Mouse (Mus musculus) kidney, embryonic 15.5 days (tissue): ENCODE measurements around the gene Atcay. TPM values are rescaled to one million over a fixed set of nuclear protein-coding genes. Genes with fewer than 3 reads are reported as not detected.
"Not testable (repeated sequence)": the region's sequence is repeated elsewhere in the genome, so short reads cannot be mapped to it uniquely, and the experiment has no call there.

Experiments used
- ATAC-seq: fragments of 200-750 bp; cut with Nextera tagmentation; replicated peaks from 2 replicates; pipeline ENCODE4 v1.8.0; 2017; ENCODE audit warnings: moderate TSS enrichment; ENCODE audit not compliant: low FRiP score
- H3K27ac ChIP-seq: fragments of 300-500 bp; sonication (generic); 2 replicates; pipeline ENCODE4 v1.5.1; 2015; ENCODE audit warnings: mild to moderate bottlenecking, inconsistent platforms
- H3K27me3 ChIP-seq: fragments of 300-500 bp; sonication (generic); 2 replicates; pipeline ENCODE4 v1.6.1; 2015; ENCODE audit warnings: inconsistent platforms
- H3K36me3 ChIP-seq: fragments of 300-500 bp; sonication (generic); 2 replicates; pipeline ENCODE4 v1.6.1; 2015; ENCODE audit warnings: inconsistent platforms
- H3K4me1 ChIP-seq: fragments of 300-500 bp; sonication (generic); 2 replicates; pipeline ENCODE4 v1.6.1; 2015; ENCODE audit warnings: inconsistent platforms
- H3K4me2 ChIP-seq: fragments of 300-500 bp; sonication (generic); 2 replicates; pipeline ENCODE4 v1.6.1; 2015; ENCODE audit warnings: moderate library complexity, mild to moderate bottlenecking, inconsistent platforms
- H3K4me3 ChIP-seq: fragments of 300-500 bp; sonication (generic); replicated peaks from 2 replicates; pipeline ENCODE4 v1.5.1; 2015; ENCODE audit warnings: mild to moderate bottlenecking, inconsistent platforms
- H3K9ac ChIP-seq: fragments of 300-500 bp; sonication (generic); 2 replicates; pipeline ENCODE4 v1.6.1; 2015; ENCODE audit warnings: mild to moderate bottlenecking, inconsistent platforms
- H3K9me3 ChIP-seq: fragments of 300-500 bp; sonication (generic); replicated peaks from 2 replicates; pipeline ENCODE4 v1.6.1; 2016; ENCODE audit warnings: inconsistent platforms
- WGBS: fragments of 180-500 bp; shearing (Covaris S2); methylation state at CpG from one replicate; pipeline ENCODE4 v1.1.7; 2015; ENCODE audit warnings: mixed read lengths; 5-methylcytosine and 5-hydroxymethylcytosine counted together
- polyA plus RNA-seq: library from polyadenylated mRNA; unstranded; fragments of >200 nt; fragmentation: Nextera tagmentation; extraction: Ambion mirVana; gene quantifications from 2 replicates; pipeline ENCODE4 v1.2.1, GENCODE M21; 2015

Gene Atcay
- polyA plus RNA-seq, 1 experiment from 2014 or later, result 0.51 TPM

- ATAC-seq, result no peak
- H3K9me3 ChIP-seq, result no peaks in the 10 kb centered on the region
- H3K36me3 ChIP-seq, result peaks cover 82% of the 10 kb centered on the region
- peak within 1 kb of the TSS; percentile 63 for H3K9ac ChIP-seq
- H3K27me3 ChIP-seq, result no peaks in the 10 kb centered on the region
- WGBS, result 80% methylated on average over 5 of the region's 5 CpGs
- H3K4me3 ChIP-seq, result peak within 1 kb of the TSS; percentile 67
- peak within 1 kb of the TSS; percentile 87 for H3K27ac ChIP-seq
- H3K4me2 ChIP-seq, result peak within 1 kb of the TSS; percentile 67
- H3K4me1 ChIP-seq, result peaks cover 53% of the 10 kb centered on the region
Observed at GRCm38 (mm10) chr10:81183805-81184204, 46.8 kb downstream of the Atcay start, which contains the start of gene 4930442H23Rik. Gene 4930442H23Rik (minus strand): TSS chr10:81183849.

- Histone ChIP-seq H3K9ac (peak within 1 kb of the TSS; percentile 63), H3K36me3 (peaks cover 86% of the 10 kb centered on the region), H3K9me3 (no peaks in the 10 kb centered on the region), H3K27ac (peak within 1 kb of the TSS; percentile 87), H3K4me2 (peak within 1 kb of the TSS; percentile 67), H3K4me1 (peaks cover 65% of the 10 kb centered on the region), H3K27me3 (no peaks in the 10 kb centered on the region), H3K4me3 (peak within 1 kb of the TSS; percentile 67)
- 5% methylated on average over 53 of the region's 53 CpGs for WGBS
- peak; percentile 94 for ATAC-seq
Observed at GRCm38 (mm10) chr10:81182336-81183333, 48.0 kb downstream of the Atcay start, which contains the start of gene Dapk3. Gene Dapk3 (plus strand): TSS chr10:81183005.

GRCm38 (mm10) chr10:81181860-81182259 lies 48.8 kb downstream of the Atcay start:
- not testable (repeated sequence) for H3K9me3 ChIP-seq, H3K9ac ChIP-seq, ATAC-seq, H3K27me3 ChIP-seq, H3K4me2 ChIP-seq
- Histone ChIP-seq H3K36me3 (peaks cover 81% of the 10 kb centered on the region), H3K4me1 (peaks cover 67% of the 10 kb centered on the region), H3K4me3 (peak overlapping the region; percentile 67; the same call in 1 of the 2 replicates), H3K27ac (peak overlapping the region; percentile 61)
- 83% methylated on average over 12 of the region's 12 CpGs for WGBS

- no peak overlapping the region for H3K9ac ChIP-seq
- H3K9me3 ChIP-seq, result no peaks in the 10 kb centered on the region
- WGBS, result 94% methylated on average over 13 of the region's 13 CpGs
- H3K27me3 ChIP-seq, result no peaks in the 10 kb centered on the region
- H3K4me1 ChIP-seq, result peaks cover 67% of the 10 kb centered on the region
- ATAC-seq, result no peak
- no peak overlapping the region for H3K27ac ChIP-seq
- no peak overlapping the region for H3K4me3 ChIP-seq
- peaks cover 75% of the 10 kb centered on the region for H3K36me3 ChIP-seq
- no peak overlapping the region for H3K4me2 ChIP-seq
Observed at GRCm38 (mm10) chr10:81180946-81181345, 49.7 kb downstream of the Atcay start.

GRCm38 (mm10) chr10:81179451-81180342 lies 50.9 kb downstream of the Atcay start:
- WGBS, result 89% methylated on average over 32 of the region's 32 CpGs
- no peak for ATAC-seq
- Histone ChIP-seq H3K9me3 (no peaks in the 10 kb centered on the region), H3K9ac (no peak overlapping the region), H3K4me3 (no peak overlapping the region), H3K27ac (0 out of 2 replicates have a peak overlapping the region, but pooled peaks have one; percentile 4), H3K4me1 (peaks cover 74% of the 10 kb centered on the region), H3K36me3 (peaks cover 63% of the 10 kb centered on the region), H3K4me2 (no peak overlapping the region), H3K27me3 (no peaks in the 10 kb centered on the region)

- H3K4me1 ChIP-seq, result peaks cover 74% of the 10 kb centered on the region
- peaks cover 56% of the 10 kb centered on the region for H3K36me3 ChIP-seq
- peak overlapping the region; percentile 7; the same call in 1 of the 2 replicates for H3K9ac ChIP-seq
- ATAC-seq, result no peak
- no peaks in the 10 kb centered on the region for H3K27me3 ChIP-seq
- WGBS, result 89% methylated on average over 11 of the region's 11 CpGs
- peak overlapping the region; percentile 83; the same call in 1 of the 2 replicates for H3K4me2 ChIP-seq
- no peak overlapping the region for H3K27ac ChIP-seq
- no peaks in the 10 kb centered on the region for H3K9me3 ChIP-seq
- 0 out of 2 replicates have a peak overlapping the region, but pooled peaks have one; percentile 7 for H3K4me3 ChIP-seq
Observed at GRCm38 (mm10) chr10:81178927-81179326, 51.7 kb downstream of the Atcay start.

- Histone ChIP-seq H3K4me1 (peaks cover 74% of the 10 kb centered on the region), H3K9me3 (no peaks in the 10 kb centered on the region), H3K27me3 (no peaks in the 10 kb centered on the region), H3K4me2 (peak overlapping the region; percentile 83), H3K27ac (no peak overlapping the region), H3K9ac (peak overlapping the region; percentile 91), H3K36me3 (peaks cover 52% of the 10 kb centered on the region), H3K4me3 (peak overlapping the region; percentile 80)
- WGBS, result 58% methylated on average over 14 of the region's 14 CpGs
- no peak for ATAC-seq
Observed at GRCm38 (mm10) chr10:81177958-81178712, 52.5 kb downstream of the Atcay start.

GRCm38 (mm10) chr10:81177491-81177925 lies 53.1 kb downstream of the Atcay start:
- Histone ChIP-seq H3K4me3 (peak overlapping the region; percentile 80), H3K9ac (peak overlapping the region; percentile 91), H3K27ac (peak overlapping the region; percentile 92), H3K36me3 (peaks cover 52% of the 10 kb centered on the region), H3K27me3 (no peaks in the 10 kb centered on the region), H3K9me3 (no peaks in the 10 kb centered on the region), H3K4me1 (peaks cover 80% of the 10 kb centered on the region), H3K4me2 (peak overlapping the region; percentile 83)
- WGBS, result 5% methylated on average over 16 of the region's 16 CpGs
- no peak for ATAC-seq

GRCm38 (mm10) chr10:81176466-81177271 lies 54.0 kb downstream of the Atcay start, which contains the start of gene Eef2:
Gene Eef2 (plus strand): TSS chr10:81176631.
- H3K27ac ChIP-seq, result peak within 1 kb of the TSS; percentile 92
- H3K4me3 ChIP-seq, result peak within 1 kb of the TSS; percentile 80
- H3K9me3 ChIP-seq, result no peaks in the 10 kb centered on the region
- H3K27me3 ChIP-seq, result no peaks in the 10 kb centered on the region
- H3K4me2 ChIP-seq, result peak within 1 kb of the TSS; percentile 83
- under 1% methylated on average over 77 of the region's 77 CpGs for WGBS
- peak; percentile 87 for ATAC-seq
- peak within 1 kb of the TSS; percentile 91 for H3K9ac ChIP-seq
- H3K4me1 ChIP-seq, result peaks cover 73% of the 10 kb centered on the region
- peaks cover 43% of the 10 kb centered on the region for H3K36me3 ChIP-seq

- H3K9ac ChIP-seq, result peak overlapping the region; percentile 31
- peak overlapping the region; percentile 80 for H3K4me3 ChIP-seq
- H3K27me3 ChIP-seq, result no peaks in the 10 kb centered on the region
- H3K4me2 ChIP-seq, result peak overlapping the region; percentile 83
- peak; percentile 34 for ATAC-seq
- H3K27ac ChIP-seq, result peak overlapping the region; percentile 92
- no peaks in the 10 kb centered on the region for H3K9me3 ChIP-seq
- peaks cover 37% of the 10 kb centered on the region for H3K36me3 ChIP-seq
- H3K4me1 ChIP-seq, result peaks cover 67% of the 10 kb centered on the region
- whole genome bisulfite sequencing, result 3% methylated on average over 13 of the region's 13 CpGs
Observed at GRCm38 (mm10) chr10:81175936-81176465, 54.6 kb downstream of the Atcay start.
